Mouse (Mus musculus) stomach, postnatal 0 days (tissue): ENCODE data around the gene Fam20b. TPM values are rescaled to one million over a fixed set of nuclear protein-coding genes. Genes with fewer than 3 reads are reported as not detected.

ENCODE experiments used
- ATAC-seq: fragments of 200-750 bp; cut with Nextera tagmentation; 2 replicates; pipeline ENCODE4 v1.8.0; 2017; ENCODE audit not compliant: low FRiP score, low TSS enrichment
- DNase-seq: peaks from one replicate; pipeline ENCODE4 v3.0.0-alpha.2; 2016; ENCODE audit warnings: low spot score
- H3K27ac ChIP-seq: fragments of 300-500 bp; sonication (generic); replicated peaks from 2 replicates; pipeline ENCODE4 v1.5.1; 2014; ENCODE audit warnings: mild to moderate bottlenecking, control low read depth
- H3K27me3 ChIP-seq: fragments of 300-500 bp; sonication (generic); 2 replicates; pipeline ENCODE4 v1.6.1; 2014; ENCODE audit warnings: low read length; ENCODE audit not compliant: control insufficient read depth, insufficient read depth
- H3K36me3 ChIP-seq: fragments of 300-500 bp; sonication (generic); 2 replicates; pipeline ENCODE4 v1.6.1; 2014; ENCODE audit warnings: low read length, mixed read lengths; ENCODE audit not compliant: control insufficient read depth, insufficient read depth
- H3K4me1 ChIP-seq: fragments of 300-500 bp; sonication (generic); replicated peaks from 2 replicates; pipeline ENCODE4 v1.6.1; 2014; ENCODE audit warnings: antibody characterized with exemption; ENCODE audit not compliant: control insufficient read depth, insufficient read depth
- H3K4me2 ChIP-seq: fragments of 300-500 bp; sonication (generic); replicated peaks from 2 replicates; pipeline ENCODE4 v1.6.1; 2014; ENCODE audit warnings: low read depth, mild to moderate bottlenecking, control low read depth, moderate library complexity
- H3K4me3 ChIP-seq: fragments of 300-500 bp; sonication (generic); 2 replicates; pipeline ENCODE4 v1.5.1; 2014; ENCODE audit warnings: low read depth, low read length, control low read depth
- H3K9ac ChIP-seq: fragments of 300-500 bp; sonication (generic); 2 replicates; pipeline ENCODE4 v1.6.1; 2014; ENCODE audit warnings: mild to moderate bottlenecking, low read length, control low read depth, mixed read lengths
- H3K9me3 ChIP-seq: fragments of 300-500 bp; sonication (generic); 2 replicates; pipeline ENCODE4 v1.6.1; 2016; ENCODE audit warnings: low read length; ENCODE audit not compliant: control insufficient read depth
- CTCF ChIP-seq: IDR thresholded peaks from 2 replicates; pipeline ENCODE4 v1.5.1; 2016; ENCODE audit warnings: antibody characterized with exemption, low read depth, mild to moderate bottlenecking, moderate library complexity
- EP300 ChIP-seq: optimal IDR thresholded peaks from 2 replicates; pipeline ENCODE3; 2016; ENCODE audit warnings: antibody characterized with exemption
- WGBS: fragments of 180-500 bp; shearing (Covaris S2); extraction: QIAGEN DNeasy Blood & Tissue Kit; methylation state at CpG from one replicate; pipeline ENCODE4 v1.1.7; 2014; 5-methylcytosine and 5-hydroxymethylcytosine counted together
- polyA plus RNA-seq: library from polyadenylated mRNA; unstranded; fragments of >200 nt; fragmentation: Nextera tagmentation; extraction: Ambion mirVana; gene quantifications from 2 replicates; pipeline ENCODE4 v1.2.1, GENCODE M21; 2015

Gene Fam20b
- polyA plus RNA-seq, 1 experiment from 2014 or later = 24.7 TPM

DNA sequence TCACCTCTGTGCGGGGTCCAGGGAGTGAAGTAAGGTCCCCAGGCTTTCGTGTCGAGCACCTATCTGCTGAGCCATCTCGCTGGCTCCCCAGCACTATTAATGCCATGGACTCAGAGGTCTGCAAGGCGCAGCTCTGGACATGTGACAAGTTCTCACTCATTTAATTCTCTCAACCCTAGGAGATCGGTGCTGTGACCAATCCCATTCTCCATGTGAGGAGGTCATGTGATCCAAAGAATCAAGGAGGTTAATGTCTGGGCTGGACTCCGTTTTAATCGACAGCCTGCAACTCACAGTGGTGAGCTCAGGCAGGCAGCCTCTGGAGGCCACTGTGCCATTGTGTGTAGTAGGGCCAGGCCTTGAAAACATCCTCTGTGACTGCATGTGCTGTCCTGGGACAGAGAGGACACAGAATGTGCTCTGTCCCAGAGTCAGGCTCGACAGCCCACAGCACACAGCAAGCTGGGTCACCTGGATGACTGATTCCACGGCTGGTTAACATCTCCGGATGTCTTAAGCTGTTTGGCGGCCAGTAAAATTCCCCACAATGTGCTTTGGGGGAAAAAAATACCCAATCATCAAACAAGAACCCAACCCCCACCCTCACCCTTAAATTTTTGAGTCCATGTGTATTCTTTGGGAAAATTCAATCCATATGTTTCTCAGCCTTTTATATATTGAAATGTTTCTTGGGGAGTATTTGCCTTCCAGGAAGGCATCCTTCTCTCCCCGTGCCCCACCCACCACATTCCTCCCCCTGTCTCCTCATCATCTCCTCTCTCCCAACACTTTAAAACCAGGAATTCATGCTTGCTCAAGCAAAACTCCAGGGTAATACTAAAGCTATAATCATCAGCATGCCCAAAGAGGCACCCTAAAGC is 41.9 kb upstream of the Fam20b start:
- TF ChIP-seq CTCF = no peak
- no peak for TF ChIP-seq EP300
- no peaks in the 10 kb centered on the region for H3K9me3 ChIP-seq
- no peaks in the 10 kb centered on the region for H3K27me3 ChIP-seq
- no peaks in the 10 kb centered on the region for H3K4me1 ChIP-seq
- ATAC-seq = no peak
- no peak overlapping the region for H3K4me2 ChIP-seq
- no peaks in the 10 kb centered on the region for H3K36me3 ChIP-seq
- no peak for DNase-seq
- H3K27ac ChIP-seq = no peak overlapping the region
- no peak overlapping the region for H3K4me3 ChIP-seq
- WGBS = 80% methylated on average over 13 of the region's 13 CpGs
- no peak overlapping the region for H3K9ac ChIP-seq

- ATAC-seq = no peak
- Histone ChIP-seq H3K4me3 (no peak overlapping the region), H3K36me3 (no peaks in the 10 kb centered on the region), H3K9ac (no peak overlapping the region; the same call in 1 of the 2 replicates), H3K27ac (no peak overlapping the region), H3K27me3 (no peaks in the 10 kb centered on the region), H3K4me1 (no peaks in the 10 kb centered on the region; the same call in 1 of the 2 replicates), H3K4me2 (no peak overlapping the region), H3K9me3 (no peaks in the 10 kb centered on the region)
- 44% methylated on average over 4 of the region's 4 CpGs for WGBS
- DNase-seq = no peak
- TF ChIP-seq EP300 = no peak
- TF ChIP-seq CTCF = no peak
These were observed 39.4 kb upstream of the Fam20b start for GRCm38 (mm10) chr1:156758326-156758725.

- no peak for TF ChIP-seq CTCF
- TF ChIP-seq EP300 = no peak
- Histone ChIP-seq H3K9me3 (no peaks in the 10 kb centered on the region), H3K9ac (no peak overlapping the region; the same call in 1 of the 2 replicates), H3K4me3 (no peak overlapping the region), H3K36me3 (no peaks in the 10 kb centered on the region), H3K4me2 (no peak overlapping the region), H3K4me1 (no peaks in the 10 kb centered on the region; the same call in none of the 2 replicates), H3K27me3 (no peaks in the 10 kb centered on the region), H3K27ac (no peak overlapping the region)
- DNase-seq (no peak), ATAC-seq (no peak)
- WGBS = 39% methylated on average over 15 of the region's 15 CpGs
These were observed 35.9 kb upstream of the Fam20b start for GRCm38 (mm10) chr1:156754608-156755413.

GRCm38 (mm10) chr1:156752990-156753389 is 34.1 kb upstream of the Fam20b start:
- no peaks in the 10 kb centered on the region for H3K36me3 ChIP-seq
- 85% methylated on average over 7 of the region's 7 CpGs for WGBS
- H3K27ac ChIP-seq = no peak overlapping the region
- no peak overlapping the region for H3K4me3 ChIP-seq
- no peaks in the 10 kb centered on the region for H3K9me3 ChIP-seq
- ATAC-seq (no peak), DNase-seq (no peak)
- no peaks in the 10 kb centered on the region; the same call in none of the 2 replicates for H3K4me1 ChIP-seq
- H3K9ac ChIP-seq = no peak overlapping the region
- TF ChIP-seq CTCF = no peak
- no peak for TF ChIP-seq EP300
- H3K27me3 ChIP-seq = no peaks in the 10 kb centered on the region
- no peak overlapping the region; the same call in 1 of the 2 replicates for H3K4me2 ChIP-seq

- H3K27ac ChIP-seq = no peak overlapping the region
These were observed 33.3 kb upstream of the Fam20b start for GRCm38 (mm10) chr1:156752020-156752724.

More at GRCm38 (mm10) chr1:156752020-156752724, 33.3 kb upstream of the Fam20b start:
- Histone ChIP-seq H3K27me3 (no peaks in the 10 kb centered on the region), H3K9me3 (no peaks in the 10 kb centered on the region), H3K4me3 (peak overlapping the region; percentile 18), H3K4me2 (peak overlapping the region; percentile 52), H3K36me3 (no peaks in the 10 kb centered on the region), H3K4me1 (no peaks in the 10 kb centered on the region; the same call in none of the 2 replicates), H3K9ac (peak overlapping the region; percentile 35)
- WGBS = 15% methylated on average over 21 of the region's 21 CpGs
- DNase-seq (peak; percentile 84), ATAC-seq (peak; percentile 76; the same call in 1 of the 2 replicates)
- peak; percentile 92 for TF ChIP-seq CTCF
- no peak for TF ChIP-seq EP300
